Mouse (Mus musculus) cortical plate, adult 2 months (tissue): ENCODE measurements around the gene Gm43738.

Experiments
- CTCF ChIP-seq: fragments of 200-500 bp; IDR thresholded peaks from 2 replicates; pipeline ENCODE4 v1.5.1; 2011; ENCODE audit warnings: mild to moderate bottlenecking, control low read depth, low read length; ENCODE audit not compliant: insufficient read depth; ENCODE audit errors: extremely low read depth
- POLR2A ChIP-seq: fragments of 200-500 bp; IDR thresholded peaks from 2 replicates; pipeline ENCODE4 v1.6.1; 2011; ENCODE audit warnings: mild to moderate bottlenecking, low read length, control low read depth; ENCODE audit not compliant: insufficient read depth; ENCODE audit errors: extremely low read depth

DNA sequence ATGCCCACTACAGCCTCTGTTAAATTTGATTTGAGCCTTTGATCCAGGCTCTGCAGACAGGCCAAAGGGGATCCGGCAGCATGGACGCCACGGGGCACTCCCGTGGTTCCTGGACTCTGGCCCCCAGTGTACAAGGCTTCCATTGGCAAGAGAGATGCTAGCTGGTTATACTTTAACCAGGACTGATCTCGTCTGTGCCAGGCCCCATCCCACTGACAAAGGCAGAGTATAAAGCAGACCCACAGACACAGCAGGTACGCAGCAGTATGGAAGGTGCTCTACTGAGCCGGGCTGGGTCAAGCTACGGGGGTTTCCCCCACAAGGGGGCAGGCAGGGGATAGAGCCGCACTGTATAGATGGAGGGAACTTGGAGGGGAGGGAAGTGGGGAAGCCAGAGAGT, 35.5 kb upstream of the Gm43738 start:
- TF ChIP-seq POLR2A, result no peak
- no peak for TF ChIP-seq CTCF
